Mouse (Mus musculus) spleen, adult 12 weeks (tissue): ENCODE results near the gene Inpp5k.
"Not testable (repeated sequence)": the region's sequence is repeated elsewhere in the genome, so short reads cannot be mapped to it uniquely, and the experiment has no call there.

ENCODE experiments used
- DNase-seq: peaks from one replicate; pipeline ENCODE4 v3.0.0; 2022; ENCODE audit warnings: low spot score

Inpp5k gene

DNA sequence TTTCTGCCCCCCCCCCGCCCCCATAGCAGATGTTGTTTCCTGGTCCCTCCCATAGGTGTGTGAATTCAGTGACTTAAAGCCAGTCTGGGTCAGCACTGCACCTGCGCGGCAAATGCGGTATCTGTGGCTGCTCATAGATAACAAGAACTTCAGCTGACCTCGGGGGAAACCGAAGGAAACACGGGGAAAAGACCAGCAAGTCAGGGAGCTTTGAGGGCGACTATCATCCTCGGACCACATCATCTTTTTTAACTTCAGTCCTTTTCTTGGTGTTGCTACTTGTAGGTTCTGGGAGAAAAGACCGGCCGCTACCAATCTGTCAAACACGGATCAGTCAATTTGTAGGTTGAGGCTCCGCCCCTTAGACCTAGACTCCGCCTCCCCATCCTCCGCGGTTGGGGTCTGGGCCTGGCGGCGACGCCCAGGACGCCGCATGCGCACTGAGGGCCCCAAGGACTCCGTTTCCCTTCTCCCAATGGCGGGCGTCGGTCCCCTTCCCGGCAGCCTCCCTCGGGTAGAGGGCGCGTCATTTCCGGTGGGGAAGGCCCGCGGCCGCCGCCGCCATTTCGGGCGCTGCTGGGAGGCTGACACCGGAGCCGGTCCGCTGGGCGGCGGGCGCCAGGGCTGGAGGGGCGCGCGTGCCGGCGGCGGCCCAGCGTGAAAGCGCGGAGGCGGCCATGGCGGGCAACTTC is 48.1 kb downstream of the Inpp5k start, which contains the start of gene Crk:
Gene Crk (plus strand): TSS at position 513 of the 692 bp plus-strand sequence.
- DNase-seq = peak; percentile 99

DNA sequence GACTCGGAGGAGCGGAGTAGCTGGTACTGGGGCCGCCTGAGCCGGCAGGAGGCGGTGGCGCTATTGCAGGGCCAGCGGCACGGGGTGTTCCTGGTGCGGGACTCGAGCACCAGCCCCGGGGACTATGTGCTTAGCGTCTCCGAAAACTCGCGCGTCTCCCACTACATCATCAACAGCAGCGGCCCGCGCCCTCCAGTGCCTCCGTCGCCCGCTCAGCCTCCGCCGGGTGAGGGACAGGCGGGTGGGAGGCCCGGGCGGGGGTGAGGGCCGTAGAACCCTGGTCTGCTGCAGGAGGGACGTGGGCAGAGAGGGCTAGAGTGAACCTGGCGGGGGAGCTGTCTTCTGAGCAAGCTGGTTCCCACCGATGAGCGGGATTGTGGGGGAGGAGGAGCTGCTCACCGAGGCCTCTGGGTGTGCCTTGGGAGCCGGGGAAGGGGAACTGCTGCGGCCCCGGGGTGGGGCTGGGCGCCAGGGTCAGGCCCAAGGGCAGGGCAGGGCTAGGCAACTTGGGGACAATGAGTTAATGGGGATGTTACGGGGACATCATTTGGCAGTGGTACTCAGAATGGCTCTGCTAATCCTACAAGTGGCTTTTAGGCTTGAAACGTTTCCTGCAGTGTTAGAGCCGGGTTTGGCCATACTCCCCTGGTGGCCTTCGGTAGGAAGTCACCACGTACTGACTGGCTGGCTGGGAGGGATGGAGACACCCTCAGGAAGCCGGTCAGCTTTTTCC is 48.8 kb downstream of the Inpp5k start:
- peak; percentile 62 for DNase-seq

DNA sequence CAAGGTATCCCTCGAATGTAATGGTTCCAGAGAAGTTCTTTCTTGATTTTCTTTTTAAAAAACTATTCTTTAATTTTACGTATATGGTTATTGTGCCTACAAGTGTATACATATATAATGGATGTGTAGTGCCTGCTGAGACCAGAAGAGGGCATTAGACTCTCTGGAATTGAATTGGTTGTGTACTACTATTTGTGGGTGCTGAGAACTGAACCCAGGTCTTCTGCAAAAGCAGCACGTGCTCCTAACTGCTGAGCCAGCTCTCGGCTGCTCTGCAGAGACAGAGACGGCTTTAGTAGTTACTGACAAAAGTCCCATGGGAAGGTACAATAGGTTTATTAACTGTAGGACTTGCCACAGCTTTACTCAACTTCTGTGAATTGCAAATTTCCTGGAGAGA is 53.7 kb downstream of the Inpp5k start:
- DNase-seq = no peak

DNA sequence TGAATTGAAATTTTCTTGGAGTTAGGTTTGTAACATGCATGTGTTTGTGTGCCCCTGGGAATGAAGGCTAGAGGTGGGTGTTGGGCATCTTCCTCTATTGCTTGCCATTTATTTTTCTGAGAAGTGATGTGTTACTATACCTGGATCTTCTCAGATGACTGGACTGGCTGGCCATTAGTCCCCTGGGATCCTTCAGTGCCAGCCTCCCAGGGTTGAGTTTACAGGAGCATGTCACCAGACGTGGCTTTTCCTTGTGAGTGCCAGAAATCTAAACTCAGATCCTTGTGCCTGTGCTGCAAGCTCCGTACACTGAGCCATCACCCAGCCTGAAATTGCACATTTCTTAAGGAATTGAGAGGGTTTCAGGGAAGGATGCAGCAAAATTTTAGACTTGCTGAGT is 54.2 kb downstream of the Inpp5k start:
- DNase-seq = no peak

DNA sequence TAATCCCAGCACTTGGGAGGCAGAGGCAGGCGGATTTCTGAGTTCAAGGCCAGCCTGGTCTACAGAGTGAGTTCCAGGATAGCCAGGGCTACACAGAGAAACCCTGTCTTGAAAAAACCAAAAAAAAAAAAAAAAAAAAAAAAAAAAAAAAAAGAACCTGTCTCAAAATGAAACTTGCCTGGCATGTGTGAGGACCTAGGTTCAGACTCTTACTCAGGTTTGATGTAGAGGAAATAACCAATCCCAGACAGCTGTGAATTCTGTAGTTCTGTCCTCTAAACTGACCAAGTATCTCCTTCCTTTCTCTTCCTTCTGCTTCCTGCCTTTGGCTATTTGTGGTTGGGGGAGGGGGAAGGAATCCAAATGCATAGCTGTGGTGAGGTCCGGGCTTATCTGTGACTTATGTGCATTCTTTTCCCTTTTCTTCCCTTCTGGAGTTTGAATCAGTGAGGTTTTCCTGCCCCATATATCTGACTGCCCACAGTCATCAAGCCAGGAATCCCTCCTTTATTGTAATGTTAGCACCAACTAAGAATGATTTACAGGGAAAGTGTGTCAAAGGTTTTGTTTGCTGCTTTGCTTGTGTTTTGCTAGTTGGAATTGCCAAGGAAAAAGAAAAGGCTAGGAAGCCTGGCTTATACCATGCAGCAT is 56.7 kb downstream of the Inpp5k start:
- DNase-seq = no peak

DNA sequence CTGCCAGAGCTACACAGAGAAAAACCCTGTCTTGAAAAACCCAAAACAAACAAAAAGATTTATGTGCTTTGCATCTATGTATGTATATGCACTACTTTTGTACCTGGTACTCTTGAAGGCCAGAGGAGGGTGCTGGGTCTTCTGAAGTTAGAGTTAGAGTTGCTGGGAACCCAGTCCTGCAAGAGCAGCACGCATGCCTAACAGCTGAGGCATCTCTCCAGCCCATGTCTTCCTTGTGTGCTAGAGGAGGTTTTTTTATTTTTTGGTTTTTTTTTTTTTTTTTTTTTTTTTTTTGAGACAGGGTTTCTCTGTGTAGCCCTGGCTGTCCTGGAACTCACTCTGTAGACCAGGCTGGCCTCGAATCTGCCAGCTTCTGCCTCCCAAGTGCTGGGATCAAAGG is 57.3 kb downstream of the Inpp5k start:
- no peak for DNase-seq

DNA sequence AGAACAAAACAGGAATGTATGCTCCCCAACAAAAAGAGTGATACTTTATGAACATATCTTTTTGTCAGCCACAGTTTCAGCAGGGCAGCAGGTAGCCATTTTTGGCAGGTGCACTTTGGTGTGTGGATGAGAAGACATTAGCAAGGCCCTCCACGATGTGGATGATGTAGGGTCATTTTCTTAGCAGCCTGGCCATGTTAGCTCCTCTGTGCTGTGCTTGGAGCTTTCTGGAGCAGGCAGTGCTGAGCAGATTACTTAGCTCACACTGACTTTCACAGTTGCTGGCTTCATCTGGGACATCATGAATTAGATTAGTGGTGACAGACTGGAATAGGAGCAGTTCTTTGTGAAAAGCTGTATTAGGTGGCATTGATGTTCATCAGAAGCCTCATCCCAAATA is 59.2 kb downstream of the Inpp5k start:
- DNase-seq = no peak

DNA sequence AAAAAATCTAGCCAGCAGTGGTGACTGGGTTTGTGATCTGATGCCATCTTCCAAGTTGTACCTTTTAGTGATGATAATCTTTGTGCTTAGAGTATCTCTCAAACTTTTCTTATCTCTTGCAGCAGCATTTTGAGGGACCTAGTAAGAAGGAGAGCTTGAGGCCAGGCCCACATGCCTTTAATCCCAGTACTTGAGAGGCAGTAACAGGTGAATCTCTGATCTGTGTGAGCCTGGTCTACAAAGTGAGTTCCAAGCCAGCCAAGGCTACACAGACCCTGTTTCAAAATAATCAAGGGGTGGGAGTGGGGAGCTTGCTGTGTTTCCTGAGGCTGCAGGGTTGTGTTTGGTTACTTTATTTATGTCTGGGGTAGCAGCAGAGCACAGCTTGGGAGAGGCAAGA is 60.3 kb downstream of the Inpp5k start:
- no peak for DNase-seq

DNA sequence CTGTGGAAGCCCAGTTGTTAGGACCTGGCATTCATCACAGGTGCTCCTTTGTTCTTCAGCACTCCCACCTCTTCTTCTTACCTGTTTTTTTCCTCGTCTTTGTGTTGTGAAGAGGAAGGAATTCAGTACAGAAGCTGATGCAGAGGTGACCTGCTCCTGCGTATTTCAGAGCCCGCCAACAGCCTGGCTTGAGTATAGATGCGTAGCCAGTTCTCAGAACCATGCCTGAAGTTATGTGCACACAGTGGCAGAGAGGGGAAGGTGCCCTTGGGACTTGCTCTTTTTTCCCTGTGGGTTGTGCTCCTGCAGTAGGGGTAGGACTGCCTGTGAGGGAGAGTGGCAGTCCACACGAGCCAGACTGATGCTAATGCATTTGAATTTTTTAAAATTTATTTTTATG is 62.8 kb downstream of the Inpp5k start:
- no peak for DNase-seq

DNA sequence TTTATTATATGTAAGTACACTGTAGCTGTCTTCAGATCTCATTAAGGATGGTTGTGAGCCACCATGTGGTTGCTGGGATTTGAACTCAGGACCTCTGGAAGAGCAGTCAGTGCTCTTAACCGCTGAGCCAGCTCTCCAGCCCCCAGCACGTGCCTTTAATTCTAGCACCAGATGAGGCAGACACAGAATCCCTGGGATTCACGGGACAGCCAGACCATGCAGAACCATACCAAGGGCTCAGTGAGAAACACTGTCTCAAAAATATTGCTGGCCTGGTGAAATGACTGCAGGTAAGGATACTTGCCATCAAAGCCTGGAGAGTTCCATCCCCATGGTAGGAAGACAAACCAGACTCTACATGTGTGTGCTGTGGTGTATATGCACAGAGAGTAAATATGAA is 66.7 kb downstream of the Inpp5k start:
- DNase-seq = not testable (repeated sequence)
